Mouse (Mus musculus) olfactory bulb, adult 2 months (tissue): ENCODE measurements around the gene Hcn4.

Experiments
- CTCF ChIP-seq: fragments of 200-500 bp; IDR thresholded peaks from 2 replicates; pipeline ENCODE4 v1.5.1; 2012; ENCODE audit warnings: low read depth, mild to moderate bottlenecking, low read length, moderate library complexity; ENCODE audit not compliant: insufficient read depth
- POLR2A ChIP-seq: fragments of 200-500 bp; IDR thresholded peaks from 2 replicates; pipeline ENCODE4 v1.6.1; 2012; ENCODE audit warnings: mild to moderate bottlenecking, low read depth, low read length, moderate library complexity; ENCODE audit not compliant: insufficient read depth

DNA sequence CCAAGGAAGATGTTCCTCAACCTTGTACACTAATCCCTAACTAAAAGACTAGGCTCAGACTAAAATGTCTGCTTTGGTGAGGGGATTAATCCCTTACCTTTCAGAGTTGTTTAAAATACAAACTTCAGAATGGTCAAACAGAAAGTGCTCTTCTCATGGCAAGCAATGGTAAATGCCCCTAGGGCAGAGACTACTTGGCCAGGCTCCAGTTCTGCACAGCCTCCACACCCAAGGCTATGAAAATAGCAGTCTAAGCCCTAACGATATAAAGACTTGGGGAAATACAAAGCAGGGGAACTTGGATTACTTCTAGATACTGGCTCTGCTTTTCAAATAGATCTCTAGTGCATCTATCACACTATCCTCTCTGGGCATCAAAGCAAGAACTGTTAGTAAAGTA, 59.5 kb downstream of the Hcn4 start:
- TF ChIP-seq CTCF: no peak
- no peak for TF ChIP-seq POLR2A
